Mouse (Mus musculus): ENCODE results near the gene Sclt1. TPM values are rescaled to one million over a fixed set of nuclear protein-coding genes. Genes with fewer than 3 reads are reported as not detected.

Gene Sclt1
- total and polyA plus RNA-seq, 3 experiments: 3.0 to 7.1 (median 5.2) TPM

DNA sequence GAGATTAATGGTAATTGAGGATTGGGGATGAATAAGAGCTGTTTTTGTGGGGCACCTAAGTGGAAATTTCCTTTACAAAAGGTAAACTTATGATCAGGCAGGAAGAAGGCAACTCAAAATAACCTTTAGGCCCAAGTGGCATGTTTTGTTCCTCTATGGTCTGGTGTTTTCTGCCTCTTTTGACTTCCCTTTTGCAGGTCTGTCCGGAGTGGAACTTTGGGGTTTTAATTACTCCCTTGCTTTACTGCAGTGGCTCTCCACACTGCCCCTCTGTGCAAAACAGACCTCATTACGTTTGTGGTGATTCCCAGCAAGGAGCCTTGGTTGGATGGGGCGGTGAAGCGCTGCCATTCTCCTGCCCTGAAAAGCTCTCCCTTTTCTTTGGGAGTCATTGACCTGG, 162.4 kb downstream of the Sclt1 start:
- peaks cover 33% of the 10 kb centered on the region for H3K4me1 ChIP-seq (ENCODE audit: control insufficient read depth, insufficient read depth, low read length)
- 73% methylated on average over 4 of the region's 4 CpGs for WGBS
- intact Hi-C loops (cut with DNase I): no loop called here

DNA sequence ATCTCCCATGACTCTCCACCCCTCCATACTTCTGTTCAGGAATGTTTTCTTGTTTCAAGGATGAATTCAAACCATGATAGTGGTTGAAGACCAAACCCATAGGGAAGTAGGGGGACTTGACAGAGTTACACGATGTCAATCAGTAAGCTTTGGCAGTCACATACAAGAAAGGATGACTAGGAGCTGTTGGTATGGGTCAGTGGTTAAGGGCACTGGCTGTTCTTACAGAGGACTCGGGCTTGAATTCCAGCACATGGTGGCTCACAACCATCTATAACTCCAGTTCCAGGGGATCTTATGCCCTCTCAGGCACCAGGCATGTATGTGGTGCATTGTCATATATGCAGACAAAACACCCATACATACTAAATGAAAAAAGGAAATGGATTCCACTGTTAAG, 165.1 kb downstream of the Sclt1 start:
- Histone ChIP-seq H3K36me3 (ENCODE audit: control insufficient read depth, insufficient read depth, low read length) (peaks cover 6% of the 10 kb centered on the region), H3K9ac (ENCODE audit: low read depth, low read length) (no peak overlapping the region), H3K4me3 (no peak overlapping the region), H3K27me3 (ENCODE audit: control insufficient read depth, insufficient read depth, low read length) (no peaks in the 10 kb centered on the region), H3K79me2 (replicated peaks; ENCODE audit: control insufficient read depth, insufficient read depth, low read length) (0 out of 2 replicates have a peak, but pooled peaks cover 3% of the 10 kb centered on the region), H3K4me1 (ENCODE audit: control insufficient read depth, insufficient read depth, low read length) (peaks cover 36% of the 10 kb centered on the region), H3K27ac (no peak overlapping the region)
- 85% methylated on average over 2 of the region's 2 CpGs for WGBS
- TF ChIP-seq EP300 (IDR thresholded peaks at IDR 0.05; ENCODE audit: insufficient read depth, low read depth, low read length) (no peak), CTCF (IDR thresholded peaks at IDR 0.05) (no peak), POLR2A (IDR thresholded peaks at IDR 0.05; ENCODE audit: insufficient read depth, low read depth, low read length) (no peak)
- no peak for DNase-seq
- intact Hi-C loops (cut with DNase I): no loop called here

More for the DNA sequence above, 162.4 kb downstream of the Sclt1 start:
- H3K36me3 ChIP-seq (ENCODE audit: control insufficient read depth, insufficient read depth, low read length): peaks cover 6% of the 10 kb centered on the region
- H3K27me3 ChIP-seq (ENCODE audit: control insufficient read depth, insufficient read depth, low read length): no peaks in the 10 kb centered on the region
- TF ChIP-seq POLR2A (IDR thresholded peaks at IDR 0.05; ENCODE audit: insufficient read depth, low read depth, low read length) (no peak), CTCF (IDR thresholded peaks at IDR 0.05) (no peak), EP300 (IDR thresholded peaks at IDR 0.05; ENCODE audit: insufficient read depth, low read depth, low read length) (no peak)
- no peak overlapping the region for H3K4me3 ChIP-seq
- DNase-seq: peak in 1 of 2 experiments; percentile 10
- H3K27ac ChIP-seq: peak overlapping the region; percentile 31; the same call in 1 of the 2 replicates
- 0 out of 2 replicates have a peak, but pooled peaks cover 3% of the 10 kb centered on the region for H3K79me2 ChIP-seq (replicated peaks; ENCODE audit: control insufficient read depth, insufficient read depth, low read length)
- H3K9ac ChIP-seq (ENCODE audit: low read depth, low read length): no peak overlapping the region

Other genes starting within 250 kb of the Sclt1 start
- 10 to 100 TPM; 28.5 to 38.6 TPM for gene Jade1, start 186.8 kb downstream of the Sclt1 start, total RNA-seq (2021)
- 10.1 and 24.0 TPM in 2 replicates for gene Jade1, start 186.8 kb downstream of the Sclt1 start, polyA plus RNA-seq (2012; rRNA removed)
- 10 to 100 TPM; 10.2 to 11.9 TPM for gene D3Ertd751e, start 97 bp upstream of the Sclt1 start, total RNA-seq (2021)
- 3.1 and 6.9 TPM in 2 replicates for gene D3Ertd751e, start 97 bp upstream of the Sclt1 start, polyA plus RNA-seq (2012; rRNA removed)

All from heart, adult 2 months (tissue).